Mouse (Mus musculus) cerebellum, adult 11-12 months (tissue): ENCODE results near the gene Krtap5-4.
"Not testable (repeated sequence)": the region's sequence is repeated elsewhere in the genome, so short reads cannot be mapped to it uniquely, and the experiment has no call there.

ENCODE experiments used
- DNase-seq: peaks from one replicate; pipeline ENCODE4 v3.0.0; 2022

Krtap5-4 gene

DNA sequence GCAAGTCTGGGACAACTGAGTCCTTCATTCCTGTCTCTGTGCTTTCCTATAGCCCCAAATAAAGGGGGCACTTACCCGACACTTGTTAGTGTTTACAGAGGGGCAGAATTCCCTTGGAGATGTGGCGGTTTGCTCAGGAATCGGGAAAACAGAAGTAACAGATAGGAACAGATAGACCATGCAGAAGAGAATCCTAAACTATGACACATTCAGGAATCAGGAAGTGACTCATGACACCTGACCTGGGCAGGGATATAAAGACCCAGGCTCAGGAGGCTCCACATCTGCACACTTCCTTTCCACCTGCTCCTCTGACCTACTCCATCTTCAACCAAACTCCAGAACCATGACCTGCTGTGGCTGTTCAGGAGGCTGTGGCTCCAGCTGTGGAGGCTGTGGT is at the start of gene Krtap5-4:
Gene Krtap5-4, plus strand, starts transcription at position 301 of the 400 bp plus-strand sequence.
- DNase-seq: no peak

DNA sequence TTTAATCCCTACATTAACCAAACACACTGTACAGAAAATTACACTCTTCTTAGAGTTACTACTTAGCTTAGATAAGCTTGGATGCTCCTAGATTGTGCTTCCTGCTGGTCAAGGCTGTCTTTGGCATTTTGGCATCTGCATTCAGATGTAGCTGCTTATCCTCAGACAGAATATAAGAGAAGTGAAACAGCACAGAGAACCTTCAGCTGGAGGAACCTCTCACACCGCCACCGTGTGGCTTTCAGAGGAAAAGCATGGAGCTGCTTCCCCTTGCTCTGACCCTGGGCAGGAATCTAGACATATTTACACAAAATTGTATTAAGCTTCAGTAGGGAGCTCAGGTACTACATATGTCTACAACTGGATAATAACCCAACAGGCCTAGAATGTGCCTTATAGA is 47.8 kb upstream of the Krtap5-4 start:
- peak; percentile 10 for DNase-seq

DNA sequence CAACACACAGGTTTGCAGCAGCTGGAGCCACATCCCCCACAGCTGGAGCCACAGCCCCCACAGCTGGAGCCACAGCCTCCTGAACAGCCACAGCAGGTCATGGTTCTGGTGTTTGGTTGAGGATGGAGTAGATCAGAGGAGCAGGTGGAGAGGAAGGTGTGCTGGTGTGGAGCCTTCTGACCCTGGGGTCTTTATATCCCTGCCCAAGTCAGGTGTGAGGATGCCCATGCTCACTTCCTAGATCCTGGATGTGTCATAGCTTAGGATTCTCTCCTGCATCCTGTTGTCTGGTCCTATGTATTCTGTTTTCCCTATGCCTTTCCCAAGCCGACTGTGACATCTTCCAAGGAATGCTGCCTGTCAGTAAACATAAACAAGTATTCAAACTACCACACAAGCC is 45.1 kb upstream of the Krtap5-4 start, which contains the start of gene Gm2431:
Gene Gm2431, minus strand, starts transcription at position 101 of the 400 bp plus-strand sequence.
- not testable (repeated sequence) for DNase-seq

DNA sequence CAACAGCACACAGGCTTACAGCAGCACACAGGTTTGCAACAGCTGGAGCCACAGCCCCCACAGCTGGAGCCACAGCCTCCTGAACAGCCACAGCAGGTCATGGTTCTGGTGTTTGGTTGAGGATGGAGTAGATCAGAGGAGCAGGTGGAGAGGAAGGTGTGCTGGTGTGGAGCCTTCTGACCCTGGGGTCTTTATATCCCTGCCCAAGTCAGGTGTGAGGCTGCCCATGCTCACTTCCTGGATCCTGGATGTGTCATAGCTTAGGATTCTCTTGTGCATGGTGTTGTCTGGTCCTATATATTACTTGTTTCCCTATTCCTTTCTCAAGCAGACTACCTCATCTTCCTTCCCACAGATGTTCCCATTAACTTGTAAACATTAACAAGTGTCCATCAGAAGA is 29.1 kb upstream of the Krtap5-4 start, which contains the start of gene Gm4559:
Gene Gm4559, minus strand, starts transcription at position 101 of the 400 bp plus-strand sequence.
- DNase-seq: not testable (repeated sequence)

DNA sequence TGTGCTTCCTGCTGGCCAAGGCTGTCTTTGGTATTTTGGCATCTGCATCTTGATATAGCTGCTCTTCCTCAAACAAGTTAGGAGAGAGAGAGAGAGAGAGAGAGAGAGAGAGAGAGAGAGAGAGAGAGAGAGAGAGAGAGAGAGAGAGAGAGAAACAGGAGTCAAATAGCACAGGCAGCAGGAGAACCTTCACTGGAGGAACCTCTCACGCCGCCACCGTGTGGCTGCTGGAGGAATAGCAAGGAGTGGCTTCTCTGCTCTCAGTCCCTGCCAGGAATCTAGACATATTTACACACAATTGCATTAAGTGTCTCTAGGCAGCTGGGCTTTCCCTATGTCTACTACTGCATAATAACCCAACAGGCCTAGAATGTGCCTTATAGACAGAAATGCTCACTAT is 25.2 kb upstream of the Krtap5-4 start:
- peak; percentile 37 for DNase-seq

DNA sequence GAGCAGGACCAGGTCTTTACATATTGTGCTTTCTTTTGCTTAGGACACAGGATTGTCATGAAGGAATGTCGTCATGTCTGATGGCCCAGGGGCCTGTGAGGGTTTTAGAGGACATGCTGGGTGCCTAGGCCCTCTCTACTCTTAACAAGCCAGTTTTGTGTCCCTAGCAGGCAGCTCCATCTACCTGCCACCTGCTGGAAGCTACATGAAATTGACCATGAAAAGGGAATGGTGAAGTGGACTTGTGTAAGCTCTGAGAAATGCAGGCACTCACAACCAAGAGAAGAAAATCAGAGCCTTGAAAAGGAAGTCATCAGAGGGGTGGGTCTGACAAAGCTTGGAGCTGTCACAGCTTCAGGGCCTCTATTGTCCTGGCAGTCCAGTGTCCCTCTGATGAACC is 24.1 kb upstream of the Krtap5-4 start:
- DNase-seq: not testable (repeated sequence)

DNA sequence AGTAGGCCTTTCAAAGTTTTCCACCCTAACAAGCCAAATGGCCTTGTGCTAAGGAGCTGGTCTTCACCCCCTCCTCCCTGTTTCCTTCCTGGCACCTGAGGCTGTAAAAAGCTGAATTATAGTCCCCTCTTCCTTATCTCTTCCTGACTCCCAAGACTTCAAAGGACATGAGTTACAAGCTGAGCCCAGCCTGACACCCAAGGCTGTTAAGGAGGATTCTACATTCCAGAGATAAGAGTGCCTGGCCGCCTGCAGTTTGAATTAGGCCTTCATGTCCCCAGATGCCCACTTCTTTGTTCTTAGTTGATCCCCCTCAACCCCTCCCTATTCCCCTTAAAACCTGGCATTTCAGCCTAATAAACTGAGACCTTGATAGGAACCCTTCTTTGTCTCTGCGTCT is 20.5 kb upstream of the Krtap5-4 start:
- DNase-seq: not testable (repeated sequence)

DNA sequence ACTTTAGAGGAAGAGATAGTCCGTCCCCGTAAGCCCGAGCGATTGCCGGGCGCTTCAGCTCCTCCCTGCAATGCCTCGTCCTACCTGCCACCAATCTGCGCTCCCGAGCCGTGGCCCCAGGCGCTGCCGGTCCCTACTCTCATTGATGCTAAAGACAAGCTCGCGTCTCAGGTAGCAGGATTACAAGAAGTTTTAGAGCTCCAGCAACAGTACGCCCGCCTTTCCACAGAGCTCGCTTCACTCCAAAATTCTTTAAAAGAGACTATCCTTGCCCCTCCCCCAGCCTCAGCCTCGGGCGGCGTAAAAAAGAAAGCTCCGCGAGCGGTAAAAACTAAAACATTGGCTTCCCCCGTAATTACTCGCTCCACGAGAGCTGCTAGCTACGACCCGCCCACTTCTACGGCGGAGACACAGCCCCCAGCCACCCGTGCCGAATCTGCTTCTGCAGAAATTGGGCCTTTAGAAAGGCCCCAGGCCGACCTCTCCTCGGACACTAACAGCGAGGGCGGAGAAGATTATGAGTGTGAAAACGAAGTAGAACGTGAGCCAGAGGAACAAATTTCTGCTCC is 19.2 kb upstream of the Krtap5-4 start:
- peak; percentile 34 for DNase-seq

DNA sequence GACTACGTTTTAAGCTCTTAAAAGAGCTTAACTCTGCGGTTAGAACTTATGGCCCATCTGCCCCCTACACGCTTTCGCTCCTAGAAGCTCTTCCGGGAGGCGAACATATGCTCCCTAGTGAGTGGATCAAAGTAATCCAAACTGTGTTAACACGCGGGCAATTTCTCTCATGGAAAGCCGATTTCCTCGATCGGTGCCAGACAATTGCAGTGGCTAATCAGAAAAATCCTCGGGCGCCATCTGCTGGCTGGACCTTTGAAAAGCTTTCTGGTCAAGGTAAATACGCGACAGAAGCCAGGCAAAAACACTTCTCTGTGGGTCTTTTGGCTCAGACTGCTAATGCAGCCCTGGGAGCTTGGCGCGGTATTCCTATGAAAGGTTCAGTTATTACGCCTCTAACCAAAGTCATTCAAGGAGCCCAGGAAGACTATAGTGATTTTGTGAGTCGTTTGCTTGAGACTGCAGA is 18.7 kb upstream of the Krtap5-4 start:
- DNase-seq: peak; percentile 86

DNA sequence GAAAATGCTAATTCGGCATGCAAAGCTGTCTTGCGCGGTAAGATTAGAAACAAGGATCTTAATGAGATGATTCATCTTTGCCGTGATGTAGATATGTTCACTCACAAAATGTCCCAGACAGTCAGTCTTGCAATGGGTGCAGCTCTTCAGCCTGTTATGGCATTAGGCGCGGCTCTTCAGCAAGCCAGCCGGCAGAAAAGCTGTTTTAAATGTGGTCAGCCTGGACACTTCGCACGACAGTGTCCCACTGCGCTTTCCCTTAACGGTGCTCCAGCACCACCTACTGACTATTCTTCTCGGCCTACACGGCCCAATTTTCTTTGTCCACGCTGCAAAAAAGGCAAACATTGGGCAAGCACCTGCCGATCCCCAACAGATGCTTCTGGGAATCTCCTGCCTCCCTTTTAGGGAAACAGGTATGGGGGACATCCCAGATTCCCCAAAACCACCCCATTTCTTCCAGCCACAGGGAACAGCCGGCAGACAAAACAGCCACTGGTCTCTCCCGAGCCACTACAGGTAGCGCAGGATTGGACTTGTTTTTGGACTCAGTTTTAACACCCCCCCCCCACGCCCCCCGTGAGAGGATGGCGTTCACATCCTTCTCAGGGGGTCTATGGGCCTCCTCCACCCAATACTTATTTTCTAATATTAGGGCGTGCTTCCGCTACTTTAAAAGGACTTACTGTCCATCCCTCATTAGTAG is 18.1 kb upstream of the Krtap5-4 start:
- peak; percentile 44 for DNase-seq

DNA sequence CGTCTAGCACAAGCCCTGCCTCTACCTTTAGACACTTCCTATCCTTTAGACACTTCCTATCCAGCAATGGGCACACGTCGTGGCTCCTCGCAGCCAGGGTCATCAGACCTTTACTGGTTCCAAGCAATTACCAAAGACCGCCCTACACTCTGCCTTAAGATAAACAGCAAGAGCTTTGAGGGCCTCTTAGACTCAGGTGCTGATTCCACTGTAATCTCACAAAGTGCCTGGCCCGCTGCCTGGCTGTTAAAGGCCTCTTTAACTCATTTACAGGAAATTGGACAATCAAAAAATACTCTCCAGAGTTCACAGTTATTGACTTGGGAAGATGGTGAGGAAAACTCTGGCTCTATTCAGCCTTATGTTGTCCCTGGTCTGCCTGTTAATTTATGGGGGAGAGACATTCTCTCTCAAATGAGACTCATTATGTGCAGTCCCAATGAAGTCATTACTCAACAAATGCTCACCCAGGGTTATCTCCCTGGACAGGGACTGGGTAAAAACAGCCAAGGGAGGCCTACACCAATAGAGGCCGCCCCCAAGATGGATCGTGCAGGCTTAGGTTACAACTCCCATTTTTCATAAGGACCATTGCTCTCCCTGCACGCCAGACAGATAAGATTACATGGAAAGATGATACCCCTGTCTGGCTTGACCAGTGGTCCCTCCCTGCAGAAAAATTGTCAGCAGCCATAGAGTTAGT is 17.3 kb upstream of the Krtap5-4 start:
- not testable (repeated sequence) for DNase-seq

DNA sequence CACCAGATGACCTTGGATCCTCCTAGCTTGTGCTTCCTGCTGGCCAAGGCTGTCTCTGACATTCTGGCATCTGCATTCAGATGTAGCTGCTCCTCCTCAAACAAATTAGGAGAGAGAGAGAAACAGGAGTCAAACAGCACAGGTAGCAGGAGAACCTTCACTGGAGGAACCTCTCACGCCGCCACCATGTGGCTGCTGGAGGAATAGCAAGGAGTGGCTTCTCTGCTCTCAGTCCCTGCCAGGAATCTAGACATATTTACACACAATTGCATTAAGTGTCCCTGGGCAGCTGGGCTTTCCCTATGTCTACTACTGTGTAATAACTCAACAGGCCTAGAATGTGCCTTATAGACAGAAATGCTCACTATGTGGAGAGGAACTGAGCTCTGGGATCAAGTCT is 9.5 kb upstream of the Krtap5-4 start:
- not testable (repeated sequence) for DNase-seq

DNA sequence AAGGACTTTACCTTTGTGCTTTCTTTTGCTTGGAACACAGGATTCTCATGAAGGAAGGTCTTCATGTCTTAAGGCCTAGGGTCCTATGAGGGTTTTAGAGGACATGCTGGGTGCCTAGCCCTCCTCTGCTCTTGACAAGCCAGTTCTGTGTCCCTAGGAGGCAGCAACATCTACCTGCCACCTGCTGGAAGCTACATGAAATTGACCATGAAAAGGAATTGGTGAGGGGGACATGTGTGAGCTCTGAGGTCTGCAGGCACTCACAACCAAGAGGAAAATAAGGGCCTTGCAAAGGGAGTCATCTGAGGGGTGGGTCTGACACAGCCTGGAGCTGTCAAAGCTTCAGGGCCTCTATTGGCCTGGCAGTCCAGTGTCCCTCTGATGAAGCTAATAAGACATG is 7.9 kb upstream of the Krtap5-4 start:
- no peak for DNase-seq

DNA sequence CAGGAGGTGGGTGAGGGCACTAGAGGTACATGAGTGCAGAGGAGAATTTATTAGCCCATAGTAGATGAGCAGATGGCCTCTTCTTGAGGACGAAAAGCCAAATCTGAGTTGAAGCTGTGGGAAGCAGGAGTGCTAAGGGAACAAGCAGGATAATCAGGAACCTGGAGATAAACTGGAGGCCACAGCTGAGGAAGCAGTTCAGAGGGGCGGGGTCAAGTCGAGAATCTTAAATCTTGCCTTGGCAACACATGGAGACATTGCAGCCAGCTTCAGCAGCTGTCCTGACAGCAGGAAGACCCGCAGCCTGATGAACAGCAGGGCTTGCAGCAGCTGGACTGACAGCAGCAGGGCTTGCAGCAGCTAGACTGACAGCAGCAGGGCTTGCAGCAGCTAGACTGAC is 7.2 kb upstream of the Krtap5-4 start:
- not testable (repeated sequence) for DNase-seq

DNA sequence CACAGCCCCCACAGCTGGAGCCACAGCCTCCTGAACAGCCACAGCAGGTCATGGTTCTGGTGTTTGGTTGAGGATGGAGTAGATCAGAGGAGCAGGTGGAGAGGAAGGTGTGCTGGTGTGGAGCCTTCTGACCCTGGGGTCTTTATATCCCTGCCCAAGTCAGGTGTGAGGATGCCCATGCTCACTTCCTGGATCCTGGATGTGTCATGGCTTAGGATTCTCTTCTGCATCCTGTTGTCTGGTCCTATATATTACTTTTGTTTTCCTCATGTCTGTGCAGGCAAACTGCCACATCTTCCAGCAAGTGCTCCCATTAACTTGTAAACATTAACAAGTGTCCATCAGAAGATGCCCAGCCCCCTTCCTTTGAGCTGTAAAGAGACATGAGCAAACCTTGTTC is 6.3 kb upstream of the Krtap5-4 start, which contains the start of gene Krtap5-1:
Gene Krtap5-1, minus strand, starts transcription at position 101 of the 400 bp plus-strand sequence.
- not testable (repeated sequence) for DNase-seq

DNA sequence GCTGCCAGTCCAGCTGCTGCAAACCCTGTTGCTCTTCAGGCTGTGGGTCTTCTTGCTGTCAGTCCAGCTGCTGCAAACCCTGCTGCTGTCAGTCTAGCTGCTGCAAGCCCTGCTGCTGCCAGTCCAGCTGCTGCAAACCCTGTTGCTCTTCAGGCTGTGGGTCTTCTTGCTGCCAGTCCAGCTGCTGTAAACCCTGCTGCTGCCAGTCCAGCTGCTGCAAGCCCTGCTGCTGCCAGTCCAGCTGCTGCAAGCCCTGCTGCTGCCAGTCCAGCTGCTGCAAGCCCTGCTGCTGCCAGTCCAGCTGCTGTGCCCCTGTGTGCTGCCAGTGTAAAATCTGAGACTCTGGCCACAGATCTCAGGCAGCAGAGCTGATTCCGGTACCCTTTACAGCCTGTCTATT is 580 bp downstream of the Krtap5-4 start:
- not testable (repeated sequence) for DNase-seq

DNA sequence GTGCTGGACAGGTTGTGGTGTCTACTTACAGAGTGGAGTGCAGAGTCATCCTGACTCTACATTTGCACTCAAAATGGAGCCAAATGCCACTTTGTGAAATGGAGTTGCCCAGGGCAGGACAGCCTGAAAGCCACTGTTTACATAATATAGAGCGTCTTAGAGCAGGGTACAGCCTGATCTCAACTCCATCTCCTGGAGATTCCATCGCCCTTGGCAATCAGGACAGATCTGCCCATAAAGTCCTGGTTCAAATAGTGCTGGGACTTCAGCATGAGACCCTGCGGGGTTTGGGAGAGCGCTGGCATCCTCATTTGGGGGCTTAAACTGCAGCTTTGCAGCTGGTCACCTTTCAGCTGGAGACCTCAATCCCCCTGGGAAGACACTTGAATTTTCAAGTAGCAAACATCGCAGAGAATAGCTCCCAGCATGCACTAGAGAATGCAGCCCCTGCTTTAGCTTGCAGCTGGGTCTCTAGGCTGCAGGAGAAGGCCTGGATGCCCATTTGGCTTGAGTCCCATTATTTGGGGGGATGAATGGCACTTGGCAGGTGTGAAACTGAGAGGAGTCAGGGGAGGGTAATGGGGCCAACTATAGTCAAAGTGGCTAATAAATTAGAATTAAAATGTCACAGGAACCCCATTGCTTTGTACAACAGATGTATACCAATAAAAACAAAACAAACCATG is 11.4 kb downstream of the Krtap5-4 start:
- DNase-seq: no peak

DNA sequence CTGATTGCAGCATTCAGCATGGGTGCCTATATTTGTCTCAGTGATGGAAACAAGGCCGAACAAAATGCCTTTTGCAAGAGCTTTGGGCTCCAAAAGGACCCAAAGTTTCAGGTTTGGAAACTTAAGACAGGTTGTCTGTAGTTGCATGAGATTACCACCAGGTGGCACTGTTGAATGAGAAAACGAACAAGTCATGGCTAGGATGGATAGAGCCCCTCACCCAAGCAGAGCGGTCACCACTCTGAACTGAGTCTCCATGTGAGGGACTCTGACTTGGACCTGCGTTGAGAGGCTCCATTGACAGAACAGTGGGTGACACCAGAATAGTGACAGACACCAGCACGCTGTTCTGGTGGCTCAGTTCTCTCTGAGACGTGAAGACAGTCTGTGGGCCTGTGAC is 13.2 kb downstream of the Krtap5-4 start:
- DNase-seq: no peak

DNA sequence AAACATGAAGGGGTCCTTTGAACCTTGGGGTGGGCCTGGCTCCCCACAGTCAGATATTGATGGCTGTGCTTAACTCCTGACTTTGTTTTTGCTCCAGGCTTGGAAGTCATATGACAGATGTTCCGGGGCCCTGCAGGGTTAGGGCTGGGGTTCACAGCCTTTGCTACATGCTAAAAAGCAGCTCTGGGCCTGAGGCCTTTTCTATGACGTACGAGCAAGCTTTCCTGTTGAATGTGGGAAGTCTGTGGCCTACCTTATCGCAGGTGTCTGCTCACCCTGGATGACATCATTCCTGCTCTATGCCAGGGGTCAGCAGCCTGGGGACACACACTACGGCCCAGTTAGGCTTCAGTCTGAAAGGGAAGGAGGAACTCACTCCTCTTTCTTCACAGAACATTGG is 13.9 kb downstream of the Krtap5-4 start:
- DNase-seq: no peak

DNA sequence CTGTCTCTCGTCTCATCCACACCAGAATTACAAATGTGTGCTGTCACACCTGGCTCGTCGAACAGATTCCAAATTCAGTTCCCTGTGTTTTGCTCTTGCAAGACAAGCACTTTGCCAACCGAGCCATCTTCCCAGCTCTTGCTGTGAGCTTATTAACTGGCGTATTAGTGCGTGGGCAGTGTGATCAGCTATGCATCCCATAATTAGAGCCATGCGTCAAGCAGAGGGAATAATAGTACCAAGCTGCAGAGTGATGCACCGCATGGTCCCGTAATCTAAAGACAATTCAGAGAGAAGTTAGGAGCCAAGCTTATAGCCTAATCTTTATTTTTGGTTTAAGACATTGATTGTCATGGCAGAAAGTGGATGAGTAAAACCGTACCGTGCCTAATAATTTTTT is 15.8 kb downstream of the Krtap5-4 start:
- no peak for DNase-seq

DNA sequence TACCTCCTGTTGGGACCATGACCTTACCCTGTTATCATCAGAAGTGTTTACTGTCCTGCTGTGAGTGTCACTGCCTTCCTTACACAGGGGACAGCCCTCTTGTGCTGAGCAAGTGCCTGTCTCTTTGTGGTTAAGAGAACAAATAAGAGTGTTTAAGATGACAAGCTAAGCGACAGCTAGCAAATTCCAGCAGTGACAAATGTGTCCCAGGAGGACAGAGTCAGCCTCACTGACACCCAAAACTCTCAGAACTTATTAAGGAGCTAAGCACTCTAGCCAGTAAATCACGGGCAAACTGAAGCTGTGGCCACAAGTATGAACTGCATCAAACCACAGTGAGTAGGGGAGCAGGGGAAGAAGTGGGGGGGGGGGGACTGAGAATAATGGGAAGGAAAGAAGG is 17.6 kb downstream of the Krtap5-4 start:
- DNase-seq: no peak

DNA sequence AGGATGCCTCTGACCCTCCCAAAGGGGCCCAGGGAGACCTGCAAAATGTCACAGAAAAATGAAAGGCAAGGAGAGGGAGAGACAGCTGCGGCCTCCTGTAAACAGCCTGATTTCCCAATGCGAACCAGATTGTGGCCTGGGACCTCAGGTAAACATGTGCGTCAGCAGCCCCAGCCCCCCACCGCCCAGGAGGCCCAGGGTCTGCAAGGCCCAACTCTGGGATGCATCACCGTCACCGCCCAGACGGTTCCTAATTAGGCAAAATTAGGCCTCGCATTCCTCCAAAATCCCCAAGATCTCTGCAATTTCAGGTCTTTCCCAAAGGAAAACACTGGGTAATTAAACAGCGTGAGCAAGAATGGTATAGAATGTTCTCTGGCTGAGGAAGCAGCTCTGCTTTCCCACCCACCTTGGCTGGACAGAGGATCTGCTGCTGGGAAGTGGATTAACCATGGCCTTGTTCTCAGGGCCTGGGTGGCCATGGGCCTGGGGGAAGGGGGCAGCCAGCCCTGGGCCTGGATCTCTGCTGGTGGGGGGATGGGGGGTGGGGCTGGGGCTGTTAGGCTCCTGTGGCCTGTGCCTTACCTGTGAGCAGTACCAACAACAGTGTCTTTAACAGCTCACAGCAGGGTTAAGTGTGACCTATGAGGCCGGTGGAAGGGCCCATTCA is 18.4 kb downstream of the Krtap5-4 start:
- not testable (repeated sequence) for DNase-seq
